Mouse (Mus musculus) urinary bladder, postnatal 4 days (tissue): ENCODE measurements around the gene AU015836.
"Not testable (repeated sequence)": the region's sequence is repeated elsewhere in the genome, so short reads cannot be mapped to it uniquely, and the experiment has no call there.

Source experiments
- DNase-seq, 2 experiments: peaks; one replicate each; pipeline ENCODE4 v3.0.0; 2021 to 2022; ENCODE audit warnings: low spot score in 2 of 2

Gene AU015836

DNA sequence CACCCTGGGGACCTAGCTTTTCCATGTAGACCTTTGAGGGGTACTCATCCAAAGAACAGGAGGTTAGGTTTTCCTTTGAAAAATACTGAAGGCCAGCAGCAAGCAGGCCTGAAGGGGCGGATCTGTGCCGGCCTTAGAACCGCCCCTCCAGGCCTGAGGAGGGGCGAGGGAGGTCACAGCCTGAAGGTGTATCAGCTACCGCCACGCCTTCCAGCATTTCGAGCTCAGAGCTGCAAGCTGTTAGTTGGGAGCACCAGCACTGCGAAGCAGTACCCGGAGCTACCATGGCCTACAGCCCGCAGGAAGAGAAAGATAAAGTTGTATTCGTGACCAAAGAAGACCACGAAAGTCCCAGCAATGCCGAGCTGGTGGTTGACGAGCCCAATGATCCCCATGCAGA, at the start of gene AU015836:
Gene AU015836 (plus strand): TSS at position 216 of the 400 bp plus-strand sequence.
- DNase-seq: no peak

DNA sequence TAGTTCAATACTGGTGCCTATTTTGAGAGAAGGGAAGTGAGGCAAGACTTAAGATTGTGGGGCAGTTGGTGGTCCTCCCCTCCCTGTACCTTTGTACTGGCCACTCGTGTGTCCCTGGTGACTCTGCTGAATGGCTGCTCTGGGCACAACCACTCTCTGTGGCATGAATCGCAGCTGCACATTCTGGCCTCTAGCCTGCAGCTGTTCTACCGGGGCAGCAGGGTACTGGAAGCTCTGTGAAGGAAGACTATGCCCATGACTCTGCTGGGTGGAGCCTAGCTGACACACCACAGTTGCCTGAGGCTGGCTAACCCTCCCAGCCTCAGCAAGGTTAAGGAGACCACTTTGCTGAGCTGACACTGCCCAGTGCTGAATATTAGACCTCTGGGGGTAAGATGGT, 49.4 kb upstream of the AU015836 start:
- DNase-seq: no peak

DNA sequence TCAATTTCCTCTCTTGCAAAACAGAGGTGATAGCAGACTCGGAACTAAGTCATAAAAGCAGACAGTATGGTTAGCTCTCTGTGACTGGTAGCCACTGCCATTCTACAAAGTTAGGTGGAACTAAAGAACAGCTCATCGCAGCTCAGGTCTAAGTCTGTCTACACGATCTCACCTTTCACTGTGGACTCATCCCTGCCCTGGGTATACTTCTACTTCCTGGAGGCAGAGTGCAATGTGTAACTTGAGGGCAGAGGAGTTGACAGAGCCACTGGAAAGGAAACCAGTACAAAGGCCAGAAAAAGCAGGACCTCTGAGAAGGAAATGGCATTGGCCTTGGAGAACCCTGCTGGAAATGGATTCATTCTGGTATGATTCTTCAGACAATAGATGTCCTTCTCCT, 40.1 kb upstream of the AU015836 start:
- DNase-seq: no peak

DNA sequence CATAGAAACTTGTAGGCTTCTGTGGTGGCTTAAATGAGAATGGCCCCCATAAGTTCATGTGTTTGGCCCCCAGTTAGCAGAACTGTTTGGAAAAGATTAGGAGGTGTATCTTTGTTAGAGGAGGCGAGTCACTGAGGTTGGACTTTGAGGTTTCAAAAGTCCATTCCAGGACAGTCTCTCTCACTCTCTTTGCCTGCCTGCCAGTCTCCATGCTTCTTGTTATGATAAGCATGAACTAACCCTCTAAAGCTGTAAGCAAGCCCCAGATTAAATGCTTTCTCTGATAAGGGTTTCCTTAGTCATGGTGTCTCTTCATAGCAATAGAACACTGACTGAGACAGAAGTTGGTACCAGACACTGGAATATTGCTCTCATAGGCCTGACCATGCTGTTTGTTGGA, 39.7 kb upstream of the AU015836 start:
- no peak for DNase-seq

DNA sequence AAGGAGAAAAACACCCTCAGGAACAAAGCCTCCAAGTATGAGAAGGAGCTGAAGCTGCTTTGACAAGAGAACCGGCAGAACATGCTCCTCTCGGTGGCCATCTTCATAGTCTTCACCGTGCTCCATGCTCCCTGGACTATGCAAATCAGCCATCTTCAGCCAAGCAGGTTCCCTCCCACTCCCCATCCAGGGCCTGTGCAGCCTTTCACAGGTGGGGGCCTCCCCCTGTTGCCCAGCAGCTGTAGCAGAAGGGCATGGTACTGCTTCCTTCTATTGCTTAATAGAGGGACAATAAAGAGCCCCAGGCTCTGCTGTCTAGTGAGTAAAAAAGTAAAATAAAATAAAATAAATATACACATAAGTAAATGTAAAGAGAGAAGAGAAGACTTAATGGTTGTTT, 36.8 kb upstream of the AU015836 start:
- no peak for DNase-seq

DNA sequence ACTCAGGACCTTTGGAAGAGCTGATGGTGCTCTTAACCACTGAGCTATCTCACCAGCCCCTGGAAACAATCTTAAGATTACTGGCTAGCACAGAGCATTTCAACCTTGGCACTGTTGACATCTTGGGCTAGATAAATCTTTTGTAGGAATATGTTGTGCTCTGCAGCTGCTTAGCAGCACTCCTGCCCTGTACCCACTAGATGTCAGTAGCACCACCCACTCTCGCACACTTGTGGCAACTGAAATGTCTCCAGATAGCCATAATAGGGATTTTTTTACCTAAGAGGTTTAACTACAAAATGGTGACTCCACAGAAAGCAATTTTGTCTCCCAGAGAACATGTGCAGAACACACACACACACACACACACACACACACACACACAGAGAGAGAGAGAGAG, 11.7 kb upstream of the AU015836 start:
- DNase-seq: peak in 1 of 2 experiments; percentile 24

DNA sequence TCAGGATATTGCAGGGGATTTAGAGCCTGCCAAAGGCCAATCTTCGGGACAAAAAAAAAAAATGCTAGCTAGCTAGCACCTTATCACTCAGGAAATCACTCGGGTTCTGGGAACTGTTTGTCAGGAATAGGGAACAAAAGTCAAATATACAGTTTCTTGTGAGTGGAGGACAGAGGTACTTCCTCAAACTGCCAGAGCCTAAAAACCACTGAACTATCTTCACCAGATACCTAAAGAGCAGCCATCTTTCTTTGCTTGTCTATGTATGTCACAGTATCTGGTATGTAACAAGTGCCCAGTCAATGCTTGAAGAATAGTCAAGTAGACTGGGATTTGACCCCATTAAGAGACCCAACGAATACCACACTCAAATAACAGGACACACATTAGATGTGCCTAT, 10.0 kb upstream of the AU015836 start:
- DNase-seq: no peak

DNA sequence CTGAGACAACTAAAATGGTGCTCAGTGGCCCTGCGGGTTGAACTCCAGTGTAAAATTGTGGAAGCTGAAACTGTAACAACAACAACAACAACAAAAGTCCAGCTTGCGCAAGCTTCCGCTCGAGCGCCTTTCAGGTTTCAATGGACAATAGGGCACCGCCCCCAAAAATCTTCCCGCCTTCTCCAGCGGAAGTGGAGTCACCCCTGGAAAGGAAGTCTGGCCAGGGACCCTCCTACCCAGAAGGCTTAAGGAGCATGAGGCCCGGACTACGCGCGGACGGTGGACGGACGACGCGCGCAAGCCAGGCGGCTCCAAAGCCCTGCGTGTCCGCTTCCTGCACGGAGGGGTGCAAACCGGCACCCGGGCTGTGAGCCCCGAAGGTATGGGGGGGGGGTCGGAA, 11.9 kb downstream of the AU015836 start:
- DNase-seq: no peak

DNA sequence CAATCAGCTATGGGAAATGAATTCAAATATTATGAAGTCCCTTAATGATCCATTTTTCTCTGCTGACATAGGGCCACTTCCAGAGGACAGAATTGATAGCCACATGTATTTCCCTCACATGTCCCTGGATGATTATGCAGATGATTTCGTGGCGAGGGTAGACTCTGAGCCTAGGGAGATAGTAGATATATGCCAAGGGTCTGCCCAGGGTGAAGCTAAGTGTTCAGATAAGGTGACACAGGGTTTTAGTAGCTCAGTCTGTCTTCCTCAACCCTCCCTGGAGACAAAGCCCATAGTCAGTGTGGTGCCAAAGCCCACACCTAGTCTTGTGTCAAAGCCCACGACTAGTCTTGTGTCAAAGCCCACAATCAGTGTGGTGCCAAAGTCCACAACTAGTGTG, 13.7 kb downstream of the AU015836 start:
- no peak for DNase-seq

DNA sequence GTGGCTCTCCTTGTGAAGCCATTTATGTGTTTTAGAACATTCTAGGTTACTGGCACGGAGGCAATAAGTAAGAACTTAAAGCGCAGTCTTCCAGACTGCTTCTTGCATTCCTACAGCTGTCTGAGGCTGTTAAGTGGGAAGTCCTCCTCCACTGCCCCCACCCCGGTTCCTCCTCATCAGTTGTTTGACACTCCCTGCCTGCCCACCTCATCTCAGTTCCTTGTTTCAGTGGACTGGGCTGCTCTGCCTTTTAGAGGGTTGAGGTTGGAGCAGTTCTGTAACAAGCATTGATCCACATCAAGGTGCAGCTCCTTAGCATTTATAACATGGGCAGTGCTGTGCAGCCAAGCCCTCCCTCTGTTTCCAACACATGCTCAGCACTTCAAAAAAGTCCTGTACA, 16.6 kb downstream of the AU015836 start:
- not testable (repeated sequence) for DNase-seq

DNA sequence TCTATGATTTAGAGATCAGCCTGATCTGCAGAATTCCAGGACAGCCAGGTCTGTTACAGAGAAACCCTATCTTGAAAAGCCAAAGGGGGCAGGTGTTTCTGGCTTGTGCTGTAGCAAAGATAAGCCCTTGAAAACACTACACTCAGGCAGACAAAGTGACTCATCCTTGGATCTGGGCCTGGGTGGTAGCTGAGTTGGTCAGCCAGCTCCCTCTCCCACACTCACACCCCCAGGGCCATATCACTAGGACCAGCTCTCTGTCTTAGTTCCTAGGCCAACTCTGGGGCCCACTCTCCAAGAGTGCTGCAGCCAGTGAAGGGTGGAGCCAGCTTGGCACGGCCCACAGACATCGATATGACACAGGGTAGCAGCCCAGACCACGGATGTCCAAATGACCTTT, 38.5 kb downstream of the AU015836 start:
- no peak for DNase-seq

DNA sequence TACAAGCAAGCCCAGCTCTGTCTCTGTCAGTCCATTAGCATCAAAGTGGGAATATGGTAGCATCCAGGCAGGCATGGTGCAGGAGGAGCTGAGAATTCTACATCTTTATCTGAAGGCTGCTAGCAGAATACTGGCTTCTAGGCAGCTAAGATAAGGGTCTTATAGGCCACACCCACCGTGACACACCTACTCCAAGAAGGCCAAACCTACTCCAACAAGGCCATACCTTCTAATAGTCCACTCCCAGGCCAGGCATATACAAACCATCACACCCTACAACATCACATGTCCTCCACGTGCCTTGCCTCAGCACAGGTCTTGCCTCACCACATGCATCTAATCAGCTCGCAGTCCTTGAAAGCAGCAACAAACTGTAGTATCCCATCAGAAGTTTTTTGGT, 41.0 kb downstream of the AU015836 start:
- DNase-seq: no peak

DNA sequence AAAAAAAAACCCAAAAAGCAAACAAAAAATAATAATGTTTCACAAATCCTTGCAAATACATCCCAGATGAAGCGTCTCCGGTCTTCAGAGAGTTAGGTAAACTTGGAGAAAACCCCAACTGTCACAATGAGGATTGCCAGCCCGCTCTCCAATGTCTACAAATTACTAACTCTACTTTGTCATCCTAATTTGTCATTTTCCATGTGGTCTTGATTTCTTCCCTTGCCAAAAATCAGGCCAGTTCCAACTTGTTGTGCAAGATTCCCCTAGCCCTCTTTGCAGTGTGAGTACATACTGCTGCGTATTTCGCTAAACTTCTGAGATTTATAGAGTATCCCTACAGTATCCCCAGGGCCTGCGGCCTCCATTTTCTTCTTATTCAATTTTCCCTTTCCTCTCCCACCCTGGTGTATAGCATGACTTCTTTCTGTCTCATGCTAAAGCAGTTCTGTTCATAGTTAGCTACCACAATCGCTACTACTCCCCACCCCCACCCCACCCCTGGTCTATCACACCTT, 43.3 kb downstream of the AU015836 start:
- no peak for DNase-seq

DNA sequence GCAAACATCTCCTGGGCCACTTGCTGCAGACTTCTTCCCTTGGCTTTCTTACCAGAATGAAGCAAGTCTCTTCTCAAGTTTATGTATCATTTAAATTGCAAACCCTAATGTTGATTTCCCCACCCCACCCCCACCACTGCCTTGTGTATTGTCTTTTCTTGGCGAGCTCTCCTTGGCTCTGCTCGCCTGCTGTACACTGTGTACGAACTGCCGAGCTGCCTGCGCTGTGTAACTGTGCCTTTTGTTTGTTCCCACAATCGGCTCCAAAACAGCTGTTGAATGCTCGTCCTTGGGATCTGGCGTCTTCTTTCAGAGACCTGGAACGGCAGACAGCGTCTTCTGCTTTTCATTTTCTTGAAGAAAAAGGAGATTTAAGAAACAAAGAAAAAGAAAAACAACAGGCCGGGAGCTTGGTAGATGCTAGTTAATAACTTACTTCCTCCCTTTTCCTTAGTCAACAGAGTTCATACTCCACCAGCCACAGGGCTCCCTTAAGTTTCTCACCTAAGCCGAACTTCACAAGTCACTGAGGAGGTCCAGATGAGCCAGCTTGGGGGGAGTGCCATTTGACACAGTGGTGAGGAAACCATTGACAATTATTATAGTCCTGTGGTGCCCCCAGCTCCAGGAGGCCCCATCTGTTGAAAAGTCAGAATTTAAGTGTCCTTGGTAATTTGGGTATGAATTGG, 44.2 kb downstream of the AU015836 start:
- DNase-seq: peak in 1 of 2 experiments; percentile 25

DNA sequence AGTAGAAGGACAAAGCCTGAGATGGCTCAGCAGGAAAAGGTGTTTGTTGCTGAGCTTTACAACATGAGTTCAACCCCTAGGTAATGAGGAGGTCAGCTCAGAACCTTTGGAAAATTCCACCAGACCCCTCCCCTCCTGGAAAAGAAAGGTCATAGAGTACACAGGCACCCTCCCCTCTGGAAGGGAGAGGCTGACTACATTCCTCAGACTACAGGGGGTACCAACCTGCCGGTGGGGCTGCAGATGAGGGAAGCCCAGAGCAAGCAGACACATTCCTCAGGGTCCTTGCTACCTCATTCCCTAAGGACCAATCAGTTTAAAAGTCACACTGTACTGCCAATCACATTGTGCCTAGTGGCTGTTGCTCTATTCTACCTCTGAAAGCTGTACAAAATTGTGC, 48.4 kb downstream of the AU015836 start:
- no peak for DNase-seq

DNA sequence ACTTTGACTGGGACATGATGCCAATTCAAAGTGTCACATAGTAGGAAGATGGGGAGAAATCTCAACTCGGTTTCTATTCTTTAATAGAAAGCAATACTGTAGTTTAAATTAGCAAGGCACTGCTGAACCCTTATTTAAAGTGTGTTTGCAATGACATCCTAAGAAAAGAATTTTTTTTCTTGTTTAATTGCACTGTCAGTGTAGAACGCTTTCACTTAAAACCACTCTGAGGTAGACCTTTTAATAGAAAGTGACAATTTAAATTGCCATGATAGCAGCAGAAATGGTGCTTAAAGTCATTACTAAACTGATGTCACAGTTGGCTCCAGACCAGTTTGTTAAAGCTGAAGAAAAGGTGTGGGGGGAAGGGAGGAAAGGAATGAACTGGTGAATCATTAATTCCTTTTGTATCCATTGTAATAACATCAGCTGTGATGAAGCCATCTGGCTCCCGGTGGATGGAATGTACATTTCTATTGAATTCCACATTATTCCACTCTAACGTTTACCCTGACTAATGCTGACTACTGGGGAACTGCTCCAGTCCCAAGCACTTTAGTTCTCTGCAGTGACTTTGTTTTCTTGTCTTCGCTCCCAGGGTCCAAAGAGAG, 53.9 kb downstream of the AU015836 start:
- DNase-seq: no peak
